Mouse (Mus musculus) thymus, adult 18-20 months (tissue): ENCODE results near the gene Maml2.

Experiments
- DNase-seq, 2 experiments: peaks; one replicate each; pipeline ENCODE4 v3.0.0; 2022; ENCODE audit warnings: mixed read lengths in 2 of 2

Maml2 gene

DNA sequence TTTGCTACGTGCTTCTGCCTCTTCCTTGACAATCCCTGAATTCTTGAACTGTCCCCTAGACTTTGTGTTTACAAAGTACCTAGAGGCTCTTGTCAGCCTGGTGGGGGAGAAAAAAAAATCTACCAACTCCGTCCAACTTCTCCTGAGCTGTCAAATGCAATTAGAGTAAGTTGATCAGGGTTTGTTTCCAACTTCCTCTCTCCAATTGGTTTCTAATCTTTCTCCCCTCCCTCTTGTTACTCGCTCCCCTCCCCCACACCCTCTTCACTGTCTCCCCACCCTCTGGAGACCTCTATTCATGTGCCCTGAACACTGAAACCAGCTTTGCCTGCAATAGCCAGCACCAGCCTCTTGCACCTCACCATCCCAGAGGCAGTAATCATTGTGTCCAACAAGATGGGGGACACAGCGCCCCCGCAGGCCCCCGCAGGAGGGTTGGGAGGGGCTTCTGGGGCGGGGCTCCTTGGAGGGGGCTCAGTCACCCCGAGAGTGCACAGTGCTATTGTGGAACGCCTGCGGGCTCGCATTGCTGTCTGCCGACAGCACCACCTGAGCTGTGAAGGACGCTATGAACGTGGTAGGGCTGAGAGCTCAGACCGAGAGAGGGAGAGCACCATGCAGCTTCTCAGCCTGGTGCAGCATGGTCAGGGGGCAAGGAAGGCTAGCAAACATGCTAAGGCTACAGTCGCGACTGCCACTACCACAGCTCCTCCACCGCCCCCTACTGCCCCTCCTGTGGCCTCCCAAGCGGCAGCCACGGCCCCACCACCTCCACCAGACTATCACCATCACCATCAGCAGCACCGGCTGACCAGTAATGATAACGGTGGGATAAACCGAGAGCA, at the start of gene Maml2:
Gene Maml2, plus strand, starts transcription at position 290 of the 845 bp plus-strand sequence.
- peak; percentile 74 to 80 for DNase-seq

DNA sequence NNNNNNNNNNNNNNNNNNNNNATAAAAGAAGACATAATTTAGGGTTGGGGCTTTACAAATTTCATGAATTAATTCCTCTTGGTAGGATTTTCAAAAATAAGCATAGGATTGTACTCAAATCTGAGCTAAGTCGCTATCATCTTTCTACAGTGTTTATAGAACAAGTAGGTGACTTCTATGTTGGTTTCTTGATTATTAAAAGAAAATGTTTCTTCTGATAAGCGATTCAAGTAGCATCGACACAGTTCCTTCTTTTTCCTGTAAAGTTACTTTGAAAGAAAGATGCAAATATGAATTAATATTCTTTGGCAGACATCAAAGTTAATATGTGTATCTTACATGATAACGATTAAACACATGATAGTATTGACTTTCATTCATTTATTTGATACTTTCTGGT, 49.7 kb upstream of the Maml2 start:
- no peak for DNase-seq

DNA sequence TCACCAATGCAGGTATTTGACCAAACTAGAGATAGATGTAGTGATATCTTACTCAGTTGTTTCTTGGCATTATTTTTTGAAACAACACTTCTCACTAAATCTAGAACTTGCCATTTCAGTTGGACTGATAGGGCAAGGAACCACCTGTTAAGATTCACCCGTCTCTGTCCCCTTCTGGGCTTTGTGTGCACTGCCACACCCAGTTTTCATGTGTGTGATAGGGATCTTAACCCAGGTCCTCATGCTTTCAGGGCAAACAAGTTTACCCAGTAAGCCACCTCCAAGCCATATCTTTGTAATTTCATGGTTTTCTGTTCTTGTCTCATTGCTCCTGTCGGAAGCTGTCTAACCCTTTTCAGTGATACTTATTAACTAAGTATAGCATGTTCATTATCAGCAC, 46.5 kb upstream of the Maml2 start:
- no peak for DNase-seq

DNA sequence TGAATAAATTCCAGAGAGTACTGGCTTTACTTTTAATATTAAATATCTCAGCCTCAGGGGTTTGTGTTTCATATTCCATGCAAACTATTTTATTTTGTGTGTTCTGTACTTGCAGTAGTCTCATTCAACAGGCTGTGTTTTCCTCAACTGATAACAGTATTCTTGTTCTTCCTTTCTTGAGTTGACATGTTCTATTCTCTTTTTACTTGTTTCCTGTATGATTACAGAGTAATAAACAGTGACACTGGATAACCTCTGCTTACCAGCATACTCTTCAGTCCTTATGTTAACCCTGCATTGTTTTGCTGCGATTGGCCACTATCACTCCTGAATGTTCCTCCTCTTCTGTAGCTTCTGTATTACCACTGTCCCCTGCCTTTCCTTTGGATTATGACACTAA, 41.0 kb upstream of the Maml2 start:
- DNase-seq: no peak

DNA sequence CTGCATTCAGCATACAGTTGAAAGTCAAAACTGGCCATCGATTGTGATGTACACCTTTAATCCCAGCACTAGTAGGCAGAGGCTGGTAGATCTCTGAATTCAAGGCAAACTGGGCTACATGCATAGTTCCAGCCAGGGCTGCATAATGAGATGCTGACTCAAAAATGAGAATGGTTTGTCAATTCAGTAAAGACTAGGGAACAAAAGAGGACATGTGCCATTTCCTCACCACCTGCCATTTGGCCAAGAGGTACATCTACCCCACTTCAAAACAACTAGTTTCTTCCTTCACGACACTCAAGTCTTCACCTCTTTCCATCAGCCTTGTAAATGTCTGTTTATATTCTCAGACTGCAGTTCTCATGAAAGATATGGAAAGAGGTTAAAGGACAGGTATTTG, 39.6 kb upstream of the Maml2 start:
- DNase-seq: no peak

DNA sequence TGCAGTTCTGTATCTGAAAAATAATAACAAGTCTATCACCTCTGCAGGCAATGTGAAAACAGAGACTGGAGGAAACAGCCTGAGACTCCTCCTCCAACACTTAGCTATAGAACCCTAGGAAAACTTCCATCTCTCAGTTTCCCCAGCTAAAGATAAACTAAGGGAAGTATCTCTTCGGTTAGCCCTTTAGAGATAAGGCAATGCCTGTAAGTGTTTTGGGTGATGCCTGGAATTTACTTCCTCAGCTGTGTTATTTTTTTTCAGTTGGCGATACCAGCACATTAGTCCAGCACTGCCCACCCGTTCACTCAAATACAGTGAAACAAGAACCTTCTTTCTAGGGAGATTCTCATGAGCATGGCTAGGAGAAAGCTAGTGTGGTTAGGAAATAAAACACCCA, 36.8 kb upstream of the Maml2 start:
- no peak for DNase-seq

DNA sequence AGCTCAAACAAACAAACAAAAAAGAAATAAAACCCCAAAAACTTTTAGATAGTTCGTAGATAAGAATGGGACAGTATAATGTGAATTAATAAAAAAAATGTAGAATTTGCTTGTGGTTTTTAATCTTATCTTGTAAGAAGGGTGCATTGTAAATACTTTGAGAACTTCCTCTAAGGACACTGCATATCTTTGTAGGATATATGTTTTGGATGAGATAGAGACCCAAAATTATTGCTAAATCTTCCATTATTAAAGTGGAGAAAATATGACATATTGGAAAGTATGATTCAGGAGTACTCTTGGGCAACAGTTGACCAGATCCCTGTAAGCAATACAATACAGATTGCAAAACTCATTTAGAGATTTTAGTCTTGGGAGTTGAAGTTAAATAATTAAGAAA, 24.5 kb upstream of the Maml2 start:
- no peak for DNase-seq

DNA sequence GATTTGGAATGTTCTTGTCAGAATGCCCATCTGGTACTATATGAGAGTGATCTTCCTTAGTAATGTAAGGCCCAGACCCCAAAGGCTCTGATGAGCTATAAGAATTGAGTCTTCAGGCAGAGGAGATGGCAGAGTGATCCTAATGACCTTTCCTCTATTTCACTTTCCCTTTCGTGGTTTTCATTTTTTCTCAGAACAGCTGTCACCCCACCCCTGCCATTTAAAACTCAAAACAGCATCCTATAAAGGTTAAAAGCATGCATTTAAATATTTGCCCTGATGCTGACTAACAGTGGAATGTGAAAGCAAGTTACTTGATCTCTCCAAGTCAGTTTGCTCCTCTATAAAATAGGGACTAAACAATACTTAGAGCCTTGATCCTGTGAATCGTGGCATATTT, 10.3 kb upstream of the Maml2 start:
- DNase-seq: no peak

DNA sequence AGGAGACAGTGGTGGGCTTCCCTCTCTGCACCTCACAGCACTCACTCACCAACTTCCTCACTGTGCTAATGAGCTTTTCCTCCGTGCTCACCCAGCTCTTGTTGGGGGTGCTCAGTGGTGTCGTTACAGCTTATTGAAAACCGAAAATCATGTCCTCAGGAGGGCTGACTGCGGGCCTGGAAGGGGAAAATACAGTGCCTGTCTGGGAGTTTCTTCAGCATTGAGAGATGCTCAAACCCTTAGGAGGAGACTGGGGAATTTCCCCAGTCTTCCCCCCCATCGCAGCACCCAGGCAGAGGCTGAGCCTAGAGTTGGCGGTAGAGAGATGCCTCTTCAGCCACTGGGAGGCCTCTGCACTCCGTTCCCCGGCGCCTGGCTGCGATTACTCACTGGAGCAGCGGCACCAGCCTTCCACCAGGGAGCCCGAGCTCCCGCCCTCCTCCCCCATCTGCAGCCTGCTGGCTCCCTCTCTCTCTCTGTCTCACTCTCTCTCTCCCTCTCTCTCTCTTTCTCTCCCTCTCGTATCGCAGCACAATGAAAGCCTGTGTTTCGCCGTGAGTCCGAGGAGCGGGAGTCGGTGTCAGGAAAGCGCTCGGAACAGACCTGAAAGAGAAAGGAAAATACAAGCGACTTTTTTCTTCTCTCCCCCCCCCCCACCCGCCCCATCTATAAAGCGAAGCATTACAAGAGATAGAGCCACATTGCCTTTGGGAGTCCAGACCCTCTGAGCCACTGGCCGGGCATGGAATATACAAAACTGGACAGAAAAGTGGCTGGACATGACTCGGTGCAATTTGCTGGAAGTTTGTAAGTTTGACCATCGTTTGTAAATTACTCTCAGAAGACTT, 1.3 kb upstream of the Maml2 start:
- peak; percentile 81 to 83 for DNase-seq

DNA sequence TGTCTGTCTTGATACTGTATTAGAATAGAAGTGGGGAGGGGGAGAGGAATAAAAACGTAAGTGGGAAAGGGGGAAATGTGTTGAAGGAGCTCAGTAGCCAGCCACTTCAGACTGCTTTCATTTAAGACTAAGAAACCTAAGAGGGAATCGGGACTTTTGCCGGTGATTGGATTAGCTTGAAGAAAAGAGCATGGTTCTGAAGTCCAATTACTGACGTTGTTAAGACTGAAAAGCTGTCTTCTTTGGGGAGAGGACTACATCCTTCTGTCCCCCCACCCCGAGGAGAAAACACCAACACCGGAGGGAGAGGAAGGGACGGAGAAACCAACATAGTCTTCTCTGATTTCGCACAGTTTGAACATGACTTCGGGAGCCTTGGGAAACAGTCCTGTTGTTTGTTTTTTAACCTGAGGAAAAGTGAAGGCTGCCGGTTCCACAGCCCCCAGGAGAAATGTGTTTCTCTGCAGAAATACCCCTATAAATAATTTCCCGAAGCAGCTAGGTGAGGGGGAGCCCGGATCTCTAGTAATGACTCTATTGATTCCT, 562 bp upstream of the Maml2 start:
- no peak for DNase-seq

DNA sequence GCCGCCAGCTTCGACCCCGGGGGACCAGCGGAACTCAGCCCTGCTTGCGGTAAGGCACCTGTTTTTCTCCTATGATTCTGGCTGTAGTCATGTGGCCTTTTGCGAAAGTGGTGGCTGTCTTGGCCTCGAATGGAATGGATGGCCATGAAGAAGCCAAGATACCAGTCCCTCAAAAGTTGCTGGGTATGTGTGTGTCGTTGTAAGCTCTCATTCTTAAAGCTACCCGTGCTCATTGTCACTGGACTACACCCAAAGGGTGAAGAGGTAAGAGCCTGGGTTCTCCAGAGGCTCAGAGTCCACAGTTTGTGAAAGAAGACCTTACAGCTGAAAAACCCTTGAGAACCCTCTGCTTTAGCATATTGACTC, 739 bp downstream of the Maml2 start:
- no peak for DNase-seq

DNA sequence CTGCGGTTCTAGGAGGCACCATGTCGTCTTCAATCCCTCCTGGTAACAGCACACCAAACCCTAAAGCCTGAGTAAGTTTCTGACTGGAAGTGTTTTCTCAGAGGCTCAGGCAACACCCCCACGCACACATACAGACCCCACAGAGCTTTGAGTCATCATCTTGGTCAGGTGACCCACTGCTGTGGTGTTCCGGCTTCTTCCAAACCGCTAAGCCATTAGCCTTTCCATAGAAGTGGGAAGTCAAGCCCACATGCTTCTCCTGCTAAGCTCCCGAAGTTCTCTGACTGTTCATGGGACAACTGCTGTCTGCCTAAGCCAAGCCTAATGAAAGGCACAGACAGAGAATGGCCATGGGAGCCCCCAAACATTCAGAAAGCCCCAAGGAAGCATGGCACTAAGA, 1.4 kb downstream of the Maml2 start:
- no peak for DNase-seq

DNA sequence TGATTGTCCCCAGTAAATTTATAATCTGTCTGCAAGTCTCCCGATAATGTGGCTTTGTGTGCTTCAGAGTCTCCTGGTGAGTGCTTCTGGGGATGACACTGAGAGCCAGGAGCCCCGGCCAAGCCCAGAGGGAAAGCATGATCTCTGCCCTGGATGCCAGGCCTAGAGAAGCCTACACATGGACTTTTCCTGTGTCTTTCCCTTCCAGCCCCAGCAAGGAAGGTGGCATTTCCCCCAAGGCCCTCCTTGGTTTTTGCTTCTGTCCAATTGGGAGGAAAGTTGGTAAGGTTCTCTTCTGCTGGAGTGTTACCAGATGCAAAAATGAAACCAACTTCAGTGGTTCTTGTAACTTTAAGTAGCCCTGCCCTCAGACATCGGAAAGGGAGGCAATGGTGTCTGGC, 2.3 kb downstream of the Maml2 start:
- no peak for DNase-seq

DNA sequence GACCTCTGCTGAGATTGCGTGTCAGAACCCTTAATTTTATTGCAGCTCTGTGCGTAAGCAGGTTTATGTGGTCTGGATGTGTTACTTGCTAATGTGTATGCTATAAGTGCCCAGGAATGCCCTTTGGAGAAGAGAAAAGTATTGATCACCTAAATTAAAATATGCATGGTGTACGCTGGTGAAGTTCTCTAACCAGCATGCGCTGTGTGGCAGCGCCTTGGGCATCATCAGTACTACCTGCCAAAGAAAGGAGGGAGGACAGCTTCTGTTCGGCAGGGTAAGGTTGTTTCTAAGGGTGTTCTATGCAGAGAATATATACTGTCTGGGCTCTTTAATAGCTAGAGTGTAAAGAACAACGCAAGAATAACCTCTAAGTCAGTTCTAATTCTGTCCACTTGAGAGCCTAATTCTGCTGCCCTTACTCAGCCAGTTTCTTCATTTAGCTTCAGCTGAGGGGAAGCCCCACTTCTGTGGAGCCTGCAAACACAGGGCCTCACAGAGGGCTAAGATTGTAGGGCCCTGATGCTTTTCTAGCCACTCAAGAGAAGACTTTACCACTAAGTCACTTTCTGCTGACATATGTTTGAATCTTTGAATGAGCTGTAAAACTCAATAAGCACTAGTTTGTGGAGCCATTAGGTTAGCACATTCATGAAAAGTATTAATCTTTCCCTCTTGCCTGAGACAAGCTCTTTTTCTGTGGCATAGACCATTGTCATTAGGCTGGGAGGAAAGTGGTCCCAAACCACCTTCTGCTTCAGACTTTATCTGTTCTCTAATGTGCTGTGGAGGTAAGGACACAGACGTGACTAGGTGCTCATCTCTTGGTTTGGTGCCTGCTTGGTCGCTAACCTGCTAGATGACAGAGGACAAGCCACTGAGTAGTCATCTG, 3.4 kb downstream of the Maml2 start:
- DNase-seq: no peak

DNA sequence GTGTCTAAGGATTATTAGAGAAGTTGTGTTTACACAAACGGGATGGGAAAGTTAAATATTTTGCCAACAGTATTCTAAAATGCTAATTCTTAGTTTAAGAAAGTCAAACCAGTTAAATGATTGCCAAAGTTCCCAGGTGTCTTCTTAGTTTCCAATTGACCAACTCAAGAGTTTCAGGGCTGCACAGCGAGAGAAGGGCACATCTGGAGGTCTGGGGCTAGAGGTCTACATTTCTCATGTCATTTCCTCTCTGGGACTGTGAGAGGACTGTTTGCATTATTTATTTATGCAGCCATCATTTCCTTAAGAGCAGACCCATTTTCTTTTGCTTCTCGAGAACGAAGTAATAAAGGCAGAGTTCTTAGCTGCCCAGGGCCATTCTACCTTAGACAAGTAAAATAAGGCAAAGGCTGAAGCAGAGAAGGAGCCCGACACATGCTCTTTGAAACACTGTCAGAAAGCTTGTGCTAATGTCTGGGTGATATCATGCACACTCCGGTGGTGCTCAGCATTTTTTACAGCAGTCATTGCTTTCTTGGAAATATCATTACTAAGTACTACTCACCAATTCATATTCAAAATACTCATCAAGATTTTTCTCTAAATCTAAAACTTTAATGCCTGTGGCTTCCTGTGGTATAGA, 4.5 kb downstream of the Maml2 start:
- no peak for DNase-seq

DNA sequence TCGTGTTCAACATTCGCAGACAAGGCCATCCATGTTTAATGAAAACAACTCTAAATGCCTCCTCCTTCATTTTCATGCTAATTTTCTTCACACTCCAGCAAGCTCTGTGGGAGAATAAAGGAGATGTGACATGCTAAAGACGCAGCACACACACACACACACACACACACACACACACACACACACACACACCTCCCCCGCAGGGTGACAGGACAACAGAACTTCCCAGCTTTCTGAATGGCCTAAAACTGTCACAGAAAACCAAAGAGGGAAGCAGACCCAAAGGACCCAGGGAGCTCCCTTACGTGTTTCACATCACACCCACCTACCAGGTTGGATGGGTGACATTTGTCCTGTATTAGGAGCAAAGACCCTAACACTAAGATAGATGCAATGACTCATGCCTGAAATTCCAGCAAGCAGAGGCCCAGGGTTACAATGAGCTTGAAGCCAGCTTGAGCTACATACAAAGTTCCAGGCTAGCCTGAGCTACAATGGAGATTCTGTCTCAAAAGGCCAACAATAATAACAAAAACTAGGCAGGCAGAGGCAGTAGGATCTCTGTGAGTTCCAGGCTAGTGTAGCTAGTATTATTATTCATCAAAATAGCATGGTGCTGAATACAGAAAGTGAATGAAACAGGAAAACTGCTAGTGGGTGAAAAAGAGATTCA, 5.5 kb downstream of the Maml2 start:
- DNase-seq: no peak

DNA sequence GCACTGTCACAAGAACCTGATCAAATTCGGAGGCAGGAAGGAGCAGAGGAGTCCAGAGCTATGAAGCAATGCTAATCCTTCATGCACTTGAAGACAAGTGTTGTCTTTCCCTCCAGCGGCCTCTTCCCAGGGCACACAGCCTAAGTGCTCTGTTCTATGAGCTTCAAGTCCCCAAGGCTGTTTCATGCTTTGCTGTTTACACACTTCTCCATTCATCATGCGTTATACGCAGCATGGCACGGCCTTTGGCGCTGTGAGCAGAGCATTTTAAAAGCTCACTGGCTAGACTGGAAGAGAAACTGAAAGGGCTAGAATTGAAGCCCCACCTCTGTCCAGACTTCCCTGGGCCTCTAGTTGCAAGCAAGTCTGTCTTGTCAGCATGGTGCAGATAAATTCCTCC, 6.2 kb downstream of the Maml2 start:
- DNase-seq: no peak

DNA sequence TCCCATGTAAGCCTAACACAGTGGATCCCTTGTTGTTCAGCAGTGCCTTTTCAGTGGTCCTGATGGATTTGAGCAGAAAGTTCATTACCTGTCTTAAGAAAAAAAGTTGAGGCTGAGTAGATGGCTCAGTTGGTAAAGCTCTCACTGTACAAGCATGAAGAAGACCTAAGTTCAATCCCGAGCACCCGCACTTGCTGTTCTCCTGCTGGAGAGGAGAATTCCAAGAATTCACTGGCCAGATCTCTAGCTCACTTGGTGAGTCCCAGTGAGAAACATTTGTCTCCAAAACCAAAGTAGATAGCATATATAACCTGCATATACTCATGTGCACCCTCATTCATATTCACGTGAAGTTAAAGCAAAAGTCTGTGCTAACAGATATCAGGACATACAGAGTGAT, 8.7 kb downstream of the Maml2 start:
- no peak for DNase-seq

DNA sequence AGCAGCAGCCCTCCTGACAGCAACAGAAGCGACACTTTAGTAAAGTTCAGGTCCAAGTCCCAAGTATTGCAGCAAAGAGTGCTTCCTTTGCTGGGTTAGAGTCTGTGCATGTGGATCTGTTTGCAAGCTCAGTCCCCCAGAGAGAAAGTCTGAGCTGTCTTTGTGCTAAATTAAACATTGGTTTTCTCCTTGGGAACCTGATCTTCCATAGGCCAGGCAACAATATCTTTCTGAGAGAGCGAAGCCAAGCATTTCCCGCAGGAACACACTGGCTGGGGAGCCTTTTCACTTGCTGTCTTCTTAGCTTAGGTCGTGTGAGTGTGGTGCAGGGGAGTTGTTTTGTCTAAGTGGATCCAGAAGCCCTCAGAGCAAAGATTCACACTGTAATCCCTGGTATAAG, 9.5 kb downstream of the Maml2 start:
- DNase-seq: no peak

DNA sequence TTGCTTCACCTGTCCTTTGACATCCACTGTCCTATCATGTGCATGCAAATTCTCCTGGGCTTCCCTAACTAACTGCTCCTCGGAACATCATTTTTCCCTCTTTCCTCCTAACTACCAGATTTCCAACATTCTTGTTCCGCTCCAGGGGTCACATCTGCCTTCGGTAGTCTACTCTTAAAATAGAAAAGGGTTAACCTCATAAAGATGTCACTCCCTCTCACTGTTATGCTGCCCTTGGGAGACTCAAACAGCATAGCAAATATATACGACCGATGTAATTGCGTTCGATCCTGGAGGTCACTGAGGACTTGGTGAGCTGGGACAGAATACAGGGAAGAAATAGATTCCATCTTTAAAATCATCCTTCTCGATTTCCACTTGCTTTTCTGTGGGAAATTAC, 11.0 kb downstream of the Maml2 start:
- DNase-seq: no peak

DNA sequence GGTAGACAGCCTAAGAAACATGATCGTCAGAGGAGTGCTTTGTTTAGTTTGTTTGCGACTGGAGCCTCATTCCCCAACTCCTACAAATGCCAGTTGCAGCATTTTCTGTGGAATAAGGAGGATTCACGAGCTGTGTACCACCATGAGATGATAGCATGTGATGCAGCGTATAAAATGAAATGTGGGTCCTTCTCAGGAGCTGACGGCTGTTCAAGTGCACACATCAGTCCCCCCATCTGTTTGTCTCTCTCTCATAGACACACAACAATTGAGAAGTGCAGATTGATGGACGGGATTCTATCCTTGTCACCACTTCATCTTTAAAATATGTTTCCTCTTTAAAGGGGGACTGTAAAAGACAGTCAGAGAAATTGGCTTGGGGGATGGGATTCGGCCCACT, 12.1 kb downstream of the Maml2 start:
- DNase-seq: no peak

DNA sequence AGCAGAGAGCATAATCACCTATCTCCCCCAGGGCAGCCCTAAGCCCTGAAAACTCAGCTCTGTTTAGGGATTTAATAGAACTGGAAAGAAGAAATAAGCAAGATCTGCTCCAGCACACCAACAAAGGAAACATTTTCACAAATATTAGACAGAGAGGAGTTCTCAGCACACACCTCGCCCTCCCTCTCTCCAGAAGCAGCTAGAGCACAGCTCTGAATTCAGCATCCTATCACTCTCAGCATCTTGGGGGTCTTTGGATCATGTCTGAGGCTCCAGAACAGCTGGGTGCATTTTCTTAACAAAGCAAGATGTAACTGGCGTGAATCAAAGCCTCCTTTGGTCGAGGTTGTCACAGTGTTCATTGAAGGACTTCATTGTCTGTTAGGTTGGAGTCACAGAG, 12.5 kb downstream of the Maml2 start:
- no peak for DNase-seq
